Mouse (Mus musculus): ENCODE data around the gene Aoc1. TPM values are rescaled to one million over a fixed set of nuclear protein-coding genes. Genes with fewer than 3 reads are reported as not detected.

Aoc1 gene
- polyA plus RNA-seq, 1 experiment from 2014 or later = 0.23 TPM

Other genes with a start within 250 kb of the Aoc1 start
- gene AI854703, start 246.1 kb upstream of the Aoc1 start, polyA plus RNA-seq (2015; fragmentation: Nextera tagmentation; extraction: Ambion mirVana) = 1.3 and 1.5 TPM in 2 replicates
- gene Gimap8, start 225.7 kb upstream of the Aoc1 start, polyA plus RNA-seq (2015; fragmentation: Nextera tagmentation; extraction: Ambion mirVana) = 1.1 and 1.4 TPM in 2 replicates
- 10.6 and 13.0 TPM in 2 replicates for gene Gimap9, start 196.8 kb upstream of the Aoc1 start, polyA plus RNA-seq (2015; fragmentation: Nextera tagmentation; extraction: Ambion mirVana)
- gene Gimap4, start 188.3 kb upstream of the Aoc1 start, polyA plus RNA-seq (2015; fragmentation: Nextera tagmentation; extraction: Ambion mirVana) = 12.9 and 13.4 TPM in 2 replicates
- gene Gimap6, start 164.7 kb upstream of the Aoc1 start, polyA plus RNA-seq (2015; fragmentation: Nextera tagmentation; extraction: Ambion mirVana) = 20.3 and 22.3 TPM in 2 replicates
- 0.83 and 1.3 TPM in 2 replicates for gene Gm28053, start 154.3 kb upstream of the Aoc1 start, polyA plus RNA-seq (2015; fragmentation: Nextera tagmentation; extraction: Ambion mirVana)
- 0.20 TPM in 1 of 2 replicates, not detected in the other for gene Gimap7, start 154.3 kb upstream of the Aoc1 start, polyA plus RNA-seq (2015; fragmentation: Nextera tagmentation; extraction: Ambion mirVana)
- 10.5 and 13.3 TPM in 2 replicates for gene Gimap1, start 133.8 kb upstream of the Aoc1 start, polyA plus RNA-seq (2015; fragmentation: Nextera tagmentation; extraction: Ambion mirVana)
- 4.6 and 7.2 TPM in 2 replicates for gene Gimap5, start 126.7 kb upstream of the Aoc1 start, polyA plus RNA-seq (2015; fragmentation: Nextera tagmentation; extraction: Ambion mirVana)
- not detected in 2 replicates for gene Gimap3, start 102.0 kb upstream of the Aoc1 start, polyA plus RNA-seq (2015; fragmentation: Nextera tagmentation; extraction: Ambion mirVana)
- gene Tmem176a, start 32.0 kb upstream of the Aoc1 start, polyA plus RNA-seq (2015; fragmentation: Nextera tagmentation; extraction: Ambion mirVana) = 64.4 and 77.8 TPM in 2 replicates
- gene Tmem176b, start 31.4 kb upstream of the Aoc1 start, polyA plus RNA-seq (2015; fragmentation: Nextera tagmentation; extraction: Ambion mirVana) = 212 and 224 TPM in 2 replicates
- not detected in 2 replicates for gene 1600015I10Rik, start 57.0 kb downstream of the Aoc1 start, polyA plus RNA-seq (2015; fragmentation: Nextera tagmentation; extraction: Ambion mirVana)
- gene Doxl2, start 102.1 kb downstream of the Aoc1 start, polyA plus RNA-seq (2015; fragmentation: Nextera tagmentation; extraction: Ambion mirVana) = not detected in 2 replicates
- not detected in 2 replicates for gene Svs1, start 114.0 kb downstream of the Aoc1 start, polyA plus RNA-seq (2015; fragmentation: Nextera tagmentation; extraction: Ambion mirVana)
- 2.9 and 4.0 TPM in 2 replicates for gene Gpnmb, start 163.7 kb downstream of the Aoc1 start, polyA plus RNA-seq (2015; fragmentation: Nextera tagmentation; extraction: Ambion mirVana)
- 58.3 and 61.2 TPM in 2 replicates for gene Malsu1, start 200.9 kb downstream of the Aoc1 start, polyA plus RNA-seq (2015; fragmentation: Nextera tagmentation; extraction: Ambion mirVana)